Mouse (Mus musculus): ENCODE data around the gene Gna12. TPM values are rescaled to one million over a fixed set of nuclear protein-coding genes. Genes with fewer than 3 reads are reported as not detected.

The Gna12 gene
- total and polyA plus RNA-seq, 2 experiments: 43.1 to 85.1 TPM

DNA sequence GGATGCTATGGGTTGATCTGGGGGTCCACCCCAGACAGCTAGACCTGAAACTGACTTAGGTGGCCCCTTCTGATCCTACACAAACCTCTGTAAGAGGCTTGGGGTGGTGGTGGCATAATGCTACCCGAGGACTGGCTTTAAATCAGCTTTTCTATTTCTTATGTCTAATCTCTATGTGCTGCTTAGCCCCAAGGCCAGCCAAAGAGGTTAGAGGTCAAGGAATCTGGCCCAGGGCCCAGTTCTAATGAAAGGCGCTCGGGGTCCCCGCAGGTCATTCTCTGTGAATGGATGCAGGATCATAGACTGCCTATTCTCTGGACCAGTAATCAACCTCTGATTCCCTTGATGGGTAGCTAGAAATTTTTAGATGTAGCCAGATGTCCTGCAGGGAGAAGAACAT lies 24.5 kb upstream of the Gna12 start:
- no peaks in the 10 kb centered on the region for H3K36me3 ChIP-seq (ENCODE audit: control insufficient read depth, insufficient read depth, low read length)
- H3K4me3 ChIP-seq (ENCODE audit: insufficient read depth, low read depth, low read length): no peak overlapping the region
- H3K4me1 ChIP-seq (ENCODE audit: control insufficient read depth, insufficient read depth, low read length): no peaks in the 10 kb centered on the region
- TF ChIP-seq POLR2A (IDR thresholded peaks at IDR 0.05; ENCODE audit: extremely low read depth, insufficient read depth, low read length) (no peak), CTCF (IDR thresholded peaks at IDR 0.05; ENCODE audit: low read depth, low read length) (no peak)
- 35% methylated on average over 4 of the region's 4 CpGs for WGBS
- no peak for DNase-seq (ENCODE audit: extremely low read depth, low read depth, low spot score)
- H3K79me2 ChIP-seq (ENCODE audit: control insufficient read depth, insufficient read depth, low read length): no peaks in the 10 kb centered on the region
- no peak overlapping the region for H3K9ac ChIP-seq (ENCODE audit: low read depth, low read length)
- no peak overlapping the region for H3K27ac ChIP-seq (replicated peaks; ENCODE audit: insufficient read depth, low read depth, low read length)
- no peaks in the 10 kb centered on the region for H3K27me3 ChIP-seq (ENCODE audit: control insufficient read depth, insufficient read depth, low read length)

DNA sequence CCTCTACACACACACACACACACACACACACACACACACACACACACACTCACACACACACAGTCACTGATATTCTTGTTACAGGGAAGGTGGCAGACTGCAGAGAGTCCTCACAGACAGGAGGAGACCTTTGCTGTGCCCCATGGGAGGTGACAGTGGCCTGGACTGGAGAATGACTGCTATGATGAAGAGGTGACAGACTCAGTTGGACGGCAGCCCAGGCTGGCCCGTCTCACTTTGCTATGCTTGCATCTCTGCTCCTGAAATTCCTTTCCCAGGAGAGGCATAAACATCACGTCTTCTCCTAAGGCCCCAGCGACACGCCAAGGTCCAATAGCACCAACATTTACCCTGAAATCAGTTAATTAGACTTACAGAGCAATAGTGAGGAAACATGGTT lies 23.5 kb upstream of the Gna12 start:
- no peak for DNase-seq (ENCODE audit: extremely low read depth, low read depth, low spot score)
- no peak overlapping the region for H3K9ac ChIP-seq (ENCODE audit: low read depth, low read length)
- no peak overlapping the region for H3K4me3 ChIP-seq (ENCODE audit: insufficient read depth, low read depth, low read length)
- no peaks in the 10 kb centered on the region for H3K36me3 ChIP-seq (ENCODE audit: control insufficient read depth, insufficient read depth, low read length)
- H3K27me3 ChIP-seq (ENCODE audit: control insufficient read depth, insufficient read depth, low read length): no peaks in the 10 kb centered on the region
- H3K27ac ChIP-seq (replicated peaks; ENCODE audit: insufficient read depth, low read depth, low read length): no peak overlapping the region
- H3K4me1 ChIP-seq (ENCODE audit: control insufficient read depth, insufficient read depth, low read length): no peaks in the 10 kb centered on the region
- no peaks in the 10 kb centered on the region for H3K79me2 ChIP-seq (ENCODE audit: control insufficient read depth, insufficient read depth, low read length)
- WGBS: 56% methylated on average over 5 of the region's 5 CpGs
- no peak for TF ChIP-seq POLR2A (IDR thresholded peaks at IDR 0.05; ENCODE audit: extremely low read depth, insufficient read depth, low read length)
- no peak for TF ChIP-seq CTCF (IDR thresholded peaks at IDR 0.05; ENCODE audit: low read depth, low read length)

- Histone ChIP-seq H3K79me2 (ENCODE audit: control insufficient read depth, insufficient read depth, low read length) (no peaks in the 10 kb centered on the region), H3K9ac (ENCODE audit: low read depth, low read length) (no peak overlapping the region), H3K27me3 (ENCODE audit: control insufficient read depth, insufficient read depth, low read length) (no peaks in the 10 kb centered on the region), H3K4me3 (ENCODE audit: insufficient read depth, low read depth, low read length) (no peak overlapping the region), H3K27ac (replicated peaks; ENCODE audit: insufficient read depth, low read depth, low read length) (no peak overlapping the region), H3K4me1 (ENCODE audit: control insufficient read depth, insufficient read depth, low read length) (no peaks in the 10 kb centered on the region), H3K36me3 (ENCODE audit: control insufficient read depth, insufficient read depth, low read length) (no peaks in the 10 kb centered on the region)
- WGBS: 29% methylated on average over 12 of the region's 12 CpGs
- TF ChIP-seq POLR2A (IDR thresholded peaks at IDR 0.05; ENCODE audit: extremely low read depth, insufficient read depth, low read length) (no peak), CTCF (IDR thresholded peaks at IDR 0.05; ENCODE audit: low read depth, low read length) (no peak)
- DNase-seq (ENCODE audit: extremely low read depth, low read depth, low spot score): peak; percentile 37
These were observed 22.3 kb upstream of the Gna12 start for GRCm38 (mm10) chr5:140852435-140852996.

- 32% methylated on average over 5 of the region's 5 CpGs for WGBS
- no peak overlapping the region for H3K27ac ChIP-seq (replicated peaks; ENCODE audit: insufficient read depth, low read depth, low read length)
- peak; percentile 29 for DNase-seq (ENCODE audit: extremely low read depth, low read depth, low spot score)
These were observed 17.1 kb upstream of the Gna12 start for GRCm38 (mm10) chr5:140847300-140847729.

GRCm38 (mm10) chr5:140841942-140842341 lies 11.7 kb upstream of the Gna12 start:
- H3K36me3 ChIP-seq (ENCODE audit: control insufficient read depth, insufficient read depth, low read length): no peaks in the 10 kb centered on the region
- H3K9ac ChIP-seq (ENCODE audit: low read depth, low read length): no peak overlapping the region
- H3K4me1 ChIP-seq (ENCODE audit: control insufficient read depth, insufficient read depth, low read length): no peaks in the 10 kb centered on the region
- no peak for TF ChIP-seq CTCF (IDR thresholded peaks at IDR 0.05; ENCODE audit: low read depth, low read length)
- no peak for TF ChIP-seq POLR2A (IDR thresholded peaks at IDR 0.05; ENCODE audit: extremely low read depth, insufficient read depth, low read length)
- WGBS: 80% methylated on average over 4 of the region's 4 CpGs
- no peak overlapping the region for H3K4me3 ChIP-seq (ENCODE audit: insufficient read depth, low read depth, low read length)
- DNase-seq (ENCODE audit: extremely low read depth, low read depth, low spot score): no peak
- H3K79me2 ChIP-seq (ENCODE audit: control insufficient read depth, insufficient read depth, low read length): no peaks in the 10 kb centered on the region
- no peaks in the 10 kb centered on the region for H3K27me3 ChIP-seq (ENCODE audit: control insufficient read depth, insufficient read depth, low read length)
- H3K27ac ChIP-seq (replicated peaks; ENCODE audit: insufficient read depth, low read depth, low read length): no peak overlapping the region

More at GRCm38 (mm10) chr5:140847300-140847729, 17.1 kb upstream of the Gna12 start:
- Histone ChIP-seq H3K79me2 (ENCODE audit: control insufficient read depth, insufficient read depth, low read length) (no peaks in the 10 kb centered on the region), H3K4me1 (ENCODE audit: control insufficient read depth, insufficient read depth, low read length) (no peaks in the 10 kb centered on the region), H3K9ac (ENCODE audit: low read depth, low read length) (no peak overlapping the region), H3K4me3 (ENCODE audit: insufficient read depth, low read depth, low read length) (no peak overlapping the region), H3K36me3 (ENCODE audit: control insufficient read depth, insufficient read depth, low read length) (no peaks in the 10 kb centered on the region), H3K27me3 (ENCODE audit: control insufficient read depth, insufficient read depth, low read length) (no peaks in the 10 kb centered on the region)
- peak; percentile 62 for TF ChIP-seq CTCF (IDR thresholded peaks at IDR 0.05; ENCODE audit: low read depth, low read length)
- TF ChIP-seq POLR2A (IDR thresholded peaks at IDR 0.05; ENCODE audit: extremely low read depth, insufficient read depth, low read length): no peak

DNA sequence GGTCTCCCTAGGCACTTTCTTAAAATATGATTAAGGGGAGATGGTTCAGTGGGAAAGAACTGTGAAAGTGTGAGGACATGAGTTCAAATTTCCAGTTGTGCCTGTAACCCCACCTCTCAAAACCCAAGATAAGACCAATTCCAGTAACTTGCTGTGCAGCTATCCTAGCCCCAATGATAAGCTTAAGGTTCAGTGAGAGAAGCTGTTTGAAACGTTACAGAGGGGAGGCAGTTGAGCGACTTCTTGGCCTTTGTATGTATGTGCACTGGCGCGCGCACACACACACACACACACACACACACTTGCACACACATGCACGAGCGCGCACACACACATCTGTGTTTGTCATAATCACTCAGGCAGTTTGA lies 817 bp upstream of the Gna12 start:
- Histone ChIP-seq H3K79me2 (ENCODE audit: control insufficient read depth, insufficient read depth, low read length) (peaks cover 18% of the 10 kb centered on the region), H3K27ac (replicated peaks; ENCODE audit: insufficient read depth, low read depth, low read length) (no peak overlapping the region), H3K4me3 (ENCODE audit: insufficient read depth, low read depth, low read length) (no peak overlapping the region), H3K36me3 (ENCODE audit: control insufficient read depth, insufficient read depth, low read length) (no peaks in the 10 kb centered on the region), H3K9ac (ENCODE audit: low read depth, low read length) (no peak overlapping the region), H3K27me3 (ENCODE audit: control insufficient read depth, insufficient read depth, low read length) (no peaks in the 10 kb centered on the region; the same call in 1 of the 2 replicates), H3K4me1 (ENCODE audit: control insufficient read depth, insufficient read depth, low read length) (peaks cover 27% of the 10 kb centered on the region)
- no peak for DNase-seq (ENCODE audit: extremely low read depth, low read depth, low spot score)
- TF ChIP-seq POLR2A (IDR thresholded peaks at IDR 0.05; ENCODE audit: extremely low read depth, insufficient read depth, low read length) (no peak), CTCF (IDR thresholded peaks at IDR 0.05; ENCODE audit: low read depth, low read length) (no peak)
- 83% methylated on average over 8 of the region's 8 CpGs for WGBS

Data from liver, adult 2 months (tissue).